Mouse (Mus musculus) thymus, postnatal 14 days (tissue): ENCODE results near the gene Anxa10.

Experiments
- DNase-seq: peaks from one replicate; pipeline ENCODE4 v3.0.0; 2021

Anxa10 gene

GRCm38 (mm10) chr8:62123098-62123497 lies at the start of gene Anxa10:
TSS of gene Anxa10 (minus strand) at chr8:62123150.
- no peak for DNase-seq

GRCm38 (mm10) chr8:62132662-62133366 lies 9.9 kb upstream of the Anxa10 start:
- DNase-seq: no peak

GRCm38 (mm10) chr8:62097213-62097612 lies 25.7 kb downstream of the Anxa10 start:
- DNase-seq: no peak

- no peak for DNase-seq
Observed at GRCm38 (mm10) chr8:62081804-62082203, 41.1 kb downstream of the Anxa10 start.

GRCm38 (mm10) chr8:62080195-62080802 lies 42.7 kb downstream of the Anxa10 start:
- no peak for DNase-seq

- no peak for DNase-seq
Observed at GRCm38 (mm10) chr8:62068305-62068704, 54.6 kb downstream of the Anxa10 start.

DNA sequence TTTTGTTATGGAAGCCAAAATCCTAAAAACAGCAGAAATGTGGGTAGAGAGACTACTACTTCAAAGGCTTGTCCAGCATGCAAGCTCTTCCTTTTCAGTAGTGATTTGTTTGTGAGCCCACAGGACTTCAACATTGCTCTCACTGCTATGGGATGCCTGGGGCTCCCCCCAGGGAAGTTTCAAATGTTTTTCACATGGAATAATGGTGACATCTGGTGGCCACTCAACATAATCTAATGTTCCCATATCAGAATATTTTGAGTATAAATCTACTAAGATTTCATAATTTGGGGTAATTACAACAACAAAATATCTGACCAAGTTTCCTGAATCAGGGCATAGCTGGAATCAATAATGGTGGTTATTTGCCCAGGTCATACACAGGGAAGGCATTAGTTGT lies 62.6 kb downstream of the Anxa10 start:
- DNase-seq: no peak

GRCm38 (mm10) chr8:62046809-62047208 lies 76.1 kb downstream of the Anxa10 start:
- DNase-seq: no peak

DNA sequence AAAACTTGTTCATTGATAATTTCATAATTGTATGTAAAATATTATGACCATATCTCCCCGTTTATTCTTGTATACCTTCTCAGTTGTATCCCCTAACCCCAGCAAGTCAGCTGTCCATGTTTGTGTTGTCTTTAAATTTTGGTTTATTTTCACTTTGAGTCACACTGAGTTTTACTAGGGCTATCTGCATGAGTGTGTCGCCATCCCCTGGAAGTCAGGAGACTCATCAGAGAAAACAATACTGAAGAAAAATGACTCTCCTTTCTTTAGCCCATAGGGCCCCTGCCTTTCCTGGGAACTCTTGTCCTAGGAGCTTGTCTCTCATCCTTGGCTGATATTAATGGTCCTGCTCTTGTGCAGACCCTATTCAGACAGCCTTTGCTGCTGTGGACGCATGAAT lies 88.6 kb downstream of the Anxa10 start:
- no peak for DNase-seq

- no peak for DNase-seq
Observed at GRCm38 (mm10) chr8:62014582-62014981, 108.4 kb downstream of the Anxa10 start.

DNA sequence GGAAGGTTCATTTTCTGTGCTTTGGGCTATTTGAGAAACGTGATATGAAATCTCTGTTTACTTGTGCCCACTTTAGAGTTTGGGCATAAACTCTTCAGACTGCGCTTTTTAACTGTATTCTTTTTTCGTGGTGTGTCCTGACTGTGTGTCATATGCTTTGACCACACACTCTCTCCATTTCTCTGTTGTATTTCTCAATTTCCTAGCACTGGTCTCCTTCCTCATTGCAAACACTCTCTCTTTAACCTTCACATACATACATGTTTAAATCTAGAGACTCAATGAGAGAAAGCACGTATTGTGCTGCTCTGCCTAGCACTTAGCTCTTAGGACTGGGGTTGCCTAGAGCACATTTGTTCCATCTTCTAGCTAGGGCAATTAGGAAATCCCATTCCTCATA lies 108.8 kb downstream of the Anxa10 start:
- no peak for DNase-seq
